Mouse (Mus musculus) MEL (cell line): Measurements from ENCODE around the gene Cnn3. TPM values are rescaled to one million over a fixed set of nuclear protein-coding genes. Genes with fewer than 3 reads are reported as not detected.

Experiments
- DNase-seq: peaks from one replicate; pipeline ENCODE4 v3.0.0; 2011; ENCODE audit warnings: low read depth, low spot score
- H3K27ac ChIP-seq: 2 replicates; pipeline ENCODE4 v1.5.1; 2012; ENCODE audit warnings: low read depth, mild to moderate bottlenecking, control low read depth, low read length, moderate library complexity; ENCODE audit not compliant: control insufficient read depth
- H3K27me3 ChIP-seq, 2 experiments: fragments of 150-350 bp in 1 of 2; sonication (generic) in 1 of 2; 2 replicates each; pipeline ENCODE4 v1.6.1; 2012; ENCODE audit warnings: low read length in 2 of 2, mild to moderate bottlenecking in 2 of 2, improper control_type of control experiment in 1 of 2, moderate library complexity in 1 of 2; ENCODE audit not compliant: insufficient read depth in 2 of 2, control insufficient read depth in 1 of 2
- H3K36me3 ChIP-seq, 2 experiments: 2 replicates each; pipeline ENCODE4 v1.6.1; 2012 to 2014; ENCODE audit warnings: low read length in 2 of 2, improper control_type of control experiment in 1 of 2, inconsistent platforms in 1 of 2, mild to moderate bottlenecking in 1 of 2; ENCODE audit not compliant: insufficient read depth in 2 of 2, control insufficient read depth in 1 of 2
- H3K4me1 ChIP-seq, 2 experiments: fragments of 150-350 bp in 1 of 2; sonication (generic) in 1 of 2; 2 replicates each; pipeline ENCODE4 v1.6.1; 2012; ENCODE audit warnings: low read length in 2 of 2, improper control_type of control experiment in 1 of 2, mild to moderate bottlenecking in 1 of 2; ENCODE audit not compliant: insufficient read depth in 2 of 2, control insufficient read depth in 1 of 2
- H3K4me3 ChIP-seq, 2 experiments: fragments of 150-350 bp in 1 of 2; sonication (generic) in 1 of 2; 2 replicates each; pipeline ENCODE4 v1.5.1; 2012; ENCODE audit warnings: low read depth in 2 of 2, low read length in 2 of 2, mild to moderate bottlenecking in 2 of 2, moderate library complexity in 2 of 2, control low read depth in 1 of 2, improper control_type of control experiment in 1 of 2; ENCODE audit not compliant: control insufficient read depth in 1 of 2, insufficient read depth in 1 of 2
- H3K79me2 ChIP-seq: 2 replicates; pipeline ENCODE4 v1.6.1; 2012; ENCODE audit warnings: mild to moderate bottlenecking, low read length, moderate library complexity; ENCODE audit not compliant: control insufficient read depth, poor library complexity, insufficient read depth
- H3K9ac ChIP-seq: 2 replicates; pipeline ENCODE4 v1.6.1; 2012; ENCODE audit warnings: low read depth, mild to moderate bottlenecking, control low read depth, low read length, moderate library complexity; ENCODE audit not compliant: control insufficient read depth, poor library complexity, severe bottlenecking
- H3K9me3 ChIP-seq: fragments of 150-350 bp; sonication (generic); replicated peaks from 2 replicates; pipeline ENCODE4 v1.6.1; 2012; ENCODE audit warnings: mild to moderate bottlenecking, low read length, improper control_type of control experiment, moderate library complexity; ENCODE audit not compliant: insufficient read depth
- CHD1 ChIP-seq: IDR thresholded peaks from 2 replicates; pipeline ENCODE4 v1.6.1; 2012; ENCODE audit warnings: low read depth, mild to moderate bottlenecking, inconsistent platforms, low read length, improper control_type of control experiment
- CHD2 ChIP-seq: IDR thresholded peaks from 2 replicates; pipeline ENCODE4 v1.6.1; 2011; ENCODE audit warnings: low read length, improper control_type of control experiment
- ELF1 ChIP-seq: IDR thresholded peaks from 2 replicates; pipeline ENCODE4 v1.6.1; 2014; ENCODE audit warnings: low read depth, mild to moderate bottlenecking, inconsistent platforms, low read length, improper control_type of control experiment, moderate library complexity
- GABPA ChIP-seq: IDR thresholded peaks from 2 replicates; pipeline ENCODE4 v1.6.1; 2012; ENCODE audit warnings: low read depth, mild to moderate bottlenecking, inconsistent platforms, low read length, improper control_type of control experiment, moderate library complexity
- GATA1 ChIP-seq: IDR thresholded peaks from 2 replicates; pipeline ENCODE4 v1.6.1; 2011; ENCODE audit warnings: low read depth, low read length, improper control_type of control experiment
- HCFC1 ChIP-seq: IDR thresholded peaks from 2 replicates; pipeline ENCODE4 v1.6.1; 2012; ENCODE audit warnings: low read depth, mild to moderate bottlenecking, inconsistent platforms, low read length, improper control_type of control experiment, moderate library complexity
- MAFK ChIP-seq: IDR thresholded peaks from 2 replicates; pipeline ENCODE4 v1.6.1; 2011; ENCODE audit warnings: low read depth, mild to moderate bottlenecking, low read length, improper control_type of control experiment, borderline replicate concordance
- MAX ChIP-seq: IDR thresholded peaks from 2 replicates; pipeline ENCODE4 v1.6.1; 2011; ENCODE audit warnings: low read length, improper control_type of control experiment
- MEF2A ChIP-seq: IDR thresholded peaks from 2 replicates; pipeline ENCODE4 v1.6.1; 2014; ENCODE audit warnings: low read depth, mild to moderate bottlenecking, inconsistent platforms, low read length, improper control_type of control experiment; ENCODE audit not compliant: poor library complexity, insufficient replicate concordance, severe bottlenecking; ENCODE audit errors: extremely low read depth
- MYB ChIP-seq: IDR thresholded peaks from 2 replicates; pipeline ENCODE4 v1.6.1; 2011; ENCODE audit warnings: mild to moderate bottlenecking, low read depth, low read length, improper control_type of control experiment
- MYC ChIP-seq: IDR thresholded peaks from 2 replicates; pipeline ENCODE4 v1.6.1; 2011; ENCODE audit warnings: low read depth, mild to moderate bottlenecking, low read length, improper control_type of control experiment, moderate library complexity
- NELFE ChIP-seq: IDR thresholded peaks from 2 replicates; pipeline ENCODE4 v1.6.1; 2011; ENCODE audit warnings: low read depth, low read length, improper control_type of control experiment
- NRF1 ChIP-seq: IDR thresholded peaks from 2 replicates; pipeline ENCODE4 v1.6.1; 2014; ENCODE audit warnings: low read depth, mild to moderate bottlenecking, inconsistent platforms, low read length, improper control_type of control experiment, moderate library complexity; ENCODE audit not compliant: poor library complexity, insufficient read depth, severe bottlenecking
- POLR2AphosphoS2 ChIP-seq: IDR thresholded peaks from 2 replicates; pipeline ENCODE4 v1.6.1; 2011; ENCODE audit warnings: low read length, improper control_type of control experiment
- POLR2AphosphoS5 ChIP-seq: IDR thresholded peaks from 2 replicates; pipeline ENCODE4 v1.6.1; 2012; ENCODE audit warnings: low read depth, borderline replicate concordance, mild to moderate bottlenecking, inconsistent platforms, low read length, moderate library complexity, mixed read lengths
- RAD21 ChIP-seq: IDR thresholded peaks from 2 replicates; pipeline ENCODE4 v1.6.1; 2011; ENCODE audit warnings: mild to moderate bottlenecking, low read depth, low read length, improper control_type of control experiment
- RCOR1 ChIP-seq: IDR thresholded peaks from 2 replicates; pipeline ENCODE4 v1.6.1; 2012; ENCODE audit warnings: low read depth, mild to moderate bottlenecking, inconsistent platforms, low read length, improper control_type of control experiment
- SMC3 ChIP-seq: IDR thresholded peaks from 2 replicates; pipeline ENCODE4 v1.6.1; 2011; ENCODE audit warnings: low read depth, low read length, improper control_type of control experiment
- TCF12 ChIP-seq: IDR thresholded peaks from 2 replicates; pipeline ENCODE4 v1.6.1; 2014; ENCODE audit warnings: low read depth, mild to moderate bottlenecking, inconsistent platforms, low read length, improper control_type of control experiment, moderate library complexity
- USF1 ChIP-seq: IDR thresholded peaks from 2 replicates; pipeline ENCODE4 v1.6.1; 2014; ENCODE audit warnings: low read depth, mild to moderate bottlenecking, inconsistent platforms, low read length, improper control_type of control experiment, moderate library complexity
- ZC3H11A ChIP-seq: IDR thresholded peaks from 2 replicates; pipeline ENCODE4 v1.6.1; 2012; ENCODE audit warnings: low read depth, mild to moderate bottlenecking, inconsistent platforms, low read length, improper control_type of control experiment
- polyA plus RNA-seq, 2 experiments: library from polyadenylated mRNA; stranded (reverse) in 1 of 2; unstranded in 1 of 2; fragments of >175 nt in 1 of 2; fragments of >200 nt in 1 of 2; gene quantifications; 2 replicates each; pipeline versions ENCODE4 v1.2.1 to v1.2.4; 2012; ENCODE audit warnings: low replicate concordance in 2 of 2, low read depth in 1 of 2; ENCODE audit not compliant: insufficient read length in 2 of 2, insufficient read depth in 1 of 2, missing spikeins in 1 of 2
- total RNA-seq: library from RNA; depleted of rRNA; stranded (reverse); fragments of 300-350 nt; gene quantifications from 2 replicates; pipeline ENCODE4 v1.2.3, GENCODE M21; 2012

The Cnn3 gene
- total and polyA plus RNA-seq, 3 experiments, result not detected

DNA sequence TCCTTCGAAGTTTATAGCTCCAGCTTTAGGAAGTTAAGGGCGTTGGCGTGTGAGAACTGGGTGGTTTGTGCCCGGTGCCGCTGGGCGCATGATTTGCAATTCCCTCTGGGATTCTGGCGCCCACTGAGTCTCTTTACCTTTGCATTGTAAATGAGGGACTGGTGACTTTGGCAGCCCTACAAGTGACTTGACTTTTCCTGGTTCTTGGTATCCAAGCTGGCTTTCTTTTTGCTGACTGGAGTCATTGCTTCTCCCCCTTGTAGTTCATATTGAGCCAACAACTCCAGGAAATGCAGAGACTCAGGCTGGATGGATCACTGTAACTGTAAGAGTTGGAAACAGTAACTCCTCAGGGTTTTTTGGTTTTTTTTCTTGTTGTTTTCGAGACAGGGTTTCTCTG lies 1.9 kb downstream of the Cnn3 start:
- H3K4me1 ChIP-seq, result no peaks in the 10 kb centered on the region
- no peaks in the 10 kb centered on the region for H3K9me3 ChIP-seq
- TF ChIP-seq SMC3 (no peak), MEF2A (no peak), RAD21 (no peak), ZC3H11A (no peak), GATA1 (no peak), POLR2AphosphoS5 (no peak), MAX (no peak), NELFE (no peak), USF1 (no peak), MAFK (no peak), CHD2 (no peak), NRF1 (no peak), POLR2AphosphoS2 (no peak), GABPA (no peak)
- H3K36me3 ChIP-seq, result no peaks in the 10 kb centered on the region
- no peaks in the 10 kb centered on the region for H3K79me2 ChIP-seq
- H3K9ac ChIP-seq, result no peak overlapping the region
- DNase-seq, result no peak
- H3K27ac ChIP-seq, result no peak overlapping the region
- H3K4me3 ChIP-seq, result no peak overlapping the region
- no peaks in the 10 kb centered on the region for H3K27me3 ChIP-seq

DNA sequence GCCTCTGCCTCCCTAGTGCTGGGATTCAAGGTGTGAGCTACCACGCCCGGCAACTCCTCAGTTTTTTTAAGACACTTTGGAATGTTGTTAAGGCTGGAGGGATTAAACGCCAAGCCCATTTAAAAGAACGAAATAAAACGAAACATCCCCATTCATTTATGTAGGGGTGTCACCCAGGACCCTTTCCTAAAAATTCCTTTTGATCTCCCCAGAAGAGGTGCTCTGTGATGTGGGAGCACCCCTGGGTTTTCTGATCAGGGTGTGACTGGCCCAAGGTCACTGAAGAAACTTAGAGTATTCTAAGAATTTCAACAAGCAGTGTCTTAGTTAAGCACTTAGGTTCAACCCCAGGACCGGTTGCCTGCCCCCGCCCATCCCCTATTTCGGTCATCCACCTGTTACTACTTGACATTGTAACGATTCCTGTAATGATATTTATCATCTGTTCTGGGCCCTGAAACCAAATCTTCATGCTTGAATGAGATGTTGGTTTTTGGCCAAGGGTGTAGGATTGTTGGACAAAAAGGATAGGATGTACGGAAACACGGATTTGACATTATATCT lies 2.5 kb downstream of the Cnn3 start:
- no peaks in the 10 kb centered on the region for H3K27me3 ChIP-seq
- no peak overlapping the region for H3K27ac ChIP-seq
- no peaks in the 10 kb centered on the region for H3K79me2 ChIP-seq
- no peak overlapping the region for H3K4me3 ChIP-seq
- no peaks in the 10 kb centered on the region for H3K36me3 ChIP-seq
- no peaks in the 10 kb centered on the region for H3K9me3 ChIP-seq
- DNase-seq, result no peak
- H3K4me1 ChIP-seq, result no peaks in the 10 kb centered on the region
- no peak overlapping the region for H3K9ac ChIP-seq
- TF ChIP-seq TCF12 (no peak), MYB (no peak), POLR2AphosphoS5 (no peak), MYC (no peak), HCFC1 (no peak), GABPA (no peak), MAX (no peak), ELF1 (no peak), CHD1 (no peak), MEF2A (no peak), POLR2AphosphoS2 (no peak), RCOR1 (no peak), ZC3H11A (no peak), RAD21 (no peak)
